Mouse (Mus musculus): Measurements from ENCODE around the gene Suds3. TPM values are rescaled to one million over a fixed set of nuclear protein-coding genes. Genes with fewer than 3 reads are reported as not detected.

Suds3 gene
- 39.3 and 72.5 TPM in 2 replicates for polyA plus RNA-seq (2012; ENCODE audit: low replicate concordance)

DNA sequence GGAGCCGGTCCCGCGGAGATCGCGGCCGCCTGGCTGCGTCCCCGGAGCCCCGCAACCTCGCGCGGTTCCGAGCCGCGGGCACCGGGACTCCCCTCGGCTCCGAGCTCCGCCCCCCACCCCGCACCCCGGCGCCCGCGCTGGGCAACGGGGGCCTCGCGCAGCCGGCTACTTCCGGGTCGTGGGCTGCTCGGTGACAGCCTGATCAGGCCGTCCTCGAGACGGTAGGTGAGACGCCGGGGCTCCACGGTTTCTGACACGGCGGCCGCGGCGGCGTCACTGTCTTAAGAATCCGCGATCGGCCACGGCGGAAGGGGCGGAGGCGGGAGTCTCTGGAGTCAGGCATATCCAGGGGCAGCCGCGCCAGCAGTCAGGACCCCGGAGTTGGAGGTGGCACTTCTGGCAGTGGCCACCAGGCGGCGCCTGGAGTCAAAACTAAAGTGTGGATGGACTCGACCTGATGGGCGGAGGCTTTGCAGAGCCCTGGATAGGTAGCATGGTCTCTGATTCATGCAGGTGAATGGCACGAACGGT, at the start of gene Suds3:
Gene Suds3, minus strand, starts transcription at position 278 of the 531 bp plus-strand sequence.

DNA sequence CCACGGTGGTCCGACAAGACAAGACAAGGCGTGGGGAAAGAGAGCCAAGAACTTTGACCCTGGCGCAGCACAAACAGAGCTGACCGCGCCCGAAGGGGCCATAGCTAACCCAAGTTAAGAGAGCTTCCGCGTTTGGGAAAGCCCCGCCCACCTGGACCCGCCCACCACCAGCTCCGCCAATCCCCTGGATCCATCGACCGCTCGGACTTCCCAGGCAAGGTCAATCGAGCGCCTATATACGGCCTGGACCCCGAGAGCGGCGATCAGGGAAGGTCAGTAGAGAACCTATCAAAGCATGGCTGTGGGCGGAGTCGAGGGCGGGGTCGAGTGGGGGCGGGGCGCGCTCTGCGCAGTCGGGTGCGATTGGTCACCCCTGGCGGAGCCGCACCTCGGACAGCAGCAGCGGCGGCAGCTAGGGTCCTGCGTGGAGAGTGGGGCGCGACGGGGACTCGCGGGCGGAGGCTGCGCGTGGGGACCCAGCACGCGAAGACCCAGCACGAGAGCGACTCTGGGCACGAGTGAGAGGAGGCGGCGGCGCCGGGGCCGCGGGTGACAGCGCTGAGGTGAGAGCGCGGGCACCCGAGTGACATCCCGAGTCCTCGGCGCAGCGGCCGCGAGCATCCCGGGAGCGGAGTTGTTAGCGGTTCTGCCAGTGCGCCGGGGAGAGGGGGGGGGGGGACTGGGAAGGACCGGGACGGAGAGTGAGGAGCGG, 4.0 kb upstream of the Suds3 start, which contains the start of gene Taok3:
Gene Taok3, plus strand, starts transcription at position 353 of the 712 bp plus-strand sequence.

Other genes starting within 250 kb of the Suds3 start
- 44.3 and 48.4 TPM in 2 replicates for gene Taok3, start 4.0 kb upstream of the Suds3 start, polyA plus RNA-seq (2012; ENCODE audit: low replicate concordance)
- 493 and 798 TPM in 2 replicates for gene Pebp1, start 171.5 kb upstream of the Suds3 start, polyA plus RNA-seq (2012; ENCODE audit: low replicate concordance)
- gene Vsig10, start 203.0 kb upstream of the Suds3 start, polyA plus RNA-seq (2012; ENCODE audit: low replicate concordance): 81.6 and 101 TPM in 2 replicates
- gene Wsb2, start 241.2 kb upstream of the Suds3 start, polyA plus RNA-seq (2012; ENCODE audit: low replicate concordance): 94.7 and 148 TPM in 2 replicates